15 mouse cellular contexts compared by ENCODE assay signal in genomic region chr10:80915260-80915659, GRCm38 (mm10). TPM values are rescaled to one million over a fixed set of nuclear protein-coding genes. Genes with fewer than 3 reads are reported as not detected.
"Had no signal": no experiment of that assay in that cellular context is flagged by ENCODE, and none has a peak within 500 bp of the region (broad histone marks: within the 10 kb centered on the region; RNA-seq: fewer than 3 reads in every experiment).

No protein-coding gene starts in this region.

- H3K4me3 ChIP-seq: neural tube, embryonic 12.5 days; stomach, embryonic 15.5 days had no signal

- ATAC-seq: lung, postnatal 0 days had no signal

- H3K9me3 ChIP-seq: midbrain, embryonic 10.5 days; neural tube, embryonic 12.5 days; stomach, embryonic 15.5 days had no signal

- H3K9ac ChIP-seq: neural tube, embryonic 12.5 days; stomach, embryonic 15.5 days had no signal

- DNase-seq: kidney, adult 8-10 months; kidney, postnatal 25 days; lung, adult 2 months; lung, postnatal 36 days; midbrain, embryonic 14.5 days; spleen, adult 18-20 months; thymus, adult 2 months; thymus, postnatal 25 days had no signal

- H3K27me3 ChIP-seq: neural tube, embryonic 12.5 days; stomach, embryonic 15.5 days had no signal

- H3K4me2 ChIP-seq: neural tube, embryonic 12.5 days; stomach, embryonic 15.5 days had no signal

- H3K27ac ChIP-seq: midbrain, embryonic 10.5 days; neural tube, embryonic 12.5 days; stomach, embryonic 15.5 days had no signal

RNA-seq across cellular contexts. Expression of gene Tmprss9, which starts 43.6 kb away (rescaled TPM):
- total RNA-seq: megakaryocyte, adult 5-6 weeks; neutrophil, adult 5-6 weeks had no signal
- polyA plus RNA-seq: kidney, embryonic 16.5 days; lung, postnatal 0 days; midbrain, embryonic 14.5 days; stomach, embryonic 15.5 days had no signal
